Mouse (Mus musculus): ENCODE measurements around the gene Serpinb3a. TPM values are rescaled to one million over a fixed set of nuclear protein-coding genes. Genes with fewer than 3 reads are reported as not detected.

Serpinb3a gene
- polyA plus RNA-seq, 1 experiment from 2014 or later = 0.14 TPM

DNA sequence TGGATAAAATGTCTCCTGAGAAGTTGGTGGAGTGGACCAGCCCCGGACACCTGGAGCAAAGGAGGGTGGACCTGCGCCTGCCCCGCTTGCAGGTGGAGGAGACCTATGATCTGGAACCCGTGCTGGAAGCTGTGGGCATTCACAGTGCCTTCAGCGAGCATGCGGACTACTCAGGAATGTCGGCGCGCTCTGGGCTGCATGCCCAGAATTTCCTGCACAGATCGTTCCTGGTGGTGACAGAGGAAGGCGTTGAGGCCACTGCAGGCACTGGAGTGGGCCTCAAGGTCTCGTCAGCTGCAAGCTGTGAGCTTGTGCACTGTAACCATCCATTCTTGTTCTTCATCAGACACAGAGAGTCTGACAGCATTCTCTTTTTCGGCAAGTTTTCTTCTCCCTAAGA, 51.7 kb downstream of the Serpinb3a start:
- Histone ChIP-seq H3K27ac (ENCODE audit: low read length) (no peak overlapping the region), H3K9ac (replicated peaks; ENCODE audit: low read depth, low read length) (no peak overlapping the region), H3K4me2 (replicated peaks; ENCODE audit: low read depth, low read length) (no peak overlapping the region), H3K27me3 (ENCODE audit: control insufficient read depth, insufficient read depth, low read length) (no peaks in the 10 kb centered on the region), H3K36me3 (ENCODE audit: control insufficient read depth, insufficient read depth, low read length) (no peaks in the 10 kb centered on the region), H3K9me3 (ENCODE audit: control insufficient read depth, low read depth, low read length) (no peaks in the 10 kb centered on the region), H3K4me3 (ENCODE audit: low read depth, low read length) (no peak overlapping the region), H3K4me1 (ENCODE audit: control insufficient read depth, insufficient read depth, low read length) (no peaks in the 10 kb centered on the region)
- WGBS = 68% methylated on average over 13 of the region's 13 CpGs
- ATAC-seq (ENCODE audit: insufficient number of reproducible peaks, insufficient read depth, low FRiP score, low read depth) = no peak

Other genes starting within 250 kb of the Serpinb3a start
- gene Serpinb5, start 191.1 kb downstream of the Serpinb3a start, polyA plus RNA-seq (2014; fragmentation: Nextera tagmentation; extraction: Ambion mirVana) = 29.4 and 32.8 TPM in 2 replicates
- 0.77 and 0.87 TPM in 2 replicates for gene Serpinb12, start 117.9 kb downstream of the Serpinb3a start, polyA plus RNA-seq (2014; fragmentation: Nextera tagmentation; extraction: Ambion mirVana)
- gene Serpinb13, start 71.3 kb downstream of the Serpinb3a start, polyA plus RNA-seq (2014; fragmentation: Nextera tagmentation; extraction: Ambion mirVana) = not detected in 2 replicates
- not detected in 2 replicates for gene Serpinb3d, start 31.2 kb upstream of the Serpinb3a start, polyA plus RNA-seq (2014; fragmentation: Nextera tagmentation; extraction: Ambion mirVana)
- gene Serpinb3b, start 226.1 kb upstream of the Serpinb3a start, polyA plus RNA-seq (2014; fragmentation: Nextera tagmentation; extraction: Ambion mirVana) = not detected in 2 replicates
- gene Serpinb3c, start 226.1 kb upstream of the Serpinb3a start, polyA plus RNA-seq (2014; fragmentation: Nextera tagmentation; extraction: Ambion mirVana) = not detected in 2 replicates

Data from stomach, embryonic 14.5 days (tissue).